Mouse (Mus musculus) inflammation-experienced regulatory T-cells, adult 6 months (primary cell): ENCODE measurements around the gene Fbxo27. TPM values are rescaled to one million over a fixed set of nuclear protein-coding genes. Genes with fewer than 3 reads are reported as not detected.
A peak's percentile ranks its signal among the peaks of the same experiment; 100 is the strongest.

Experiments used
- ATAC-seq: one replicate; pipeline ENCODE4 v1.8.0; 2017
- polyA plus RNA-seq, 3 experiments: library from polyadenylated mRNA; unstranded; fragments of 100-300 nt; shearing (Covaris generic); gene quantifications; one replicate each; pipeline ENCODE4 v1.2.1; 2017

The Fbxo27 gene
- polyA plus RNA-seq, 3 experiments from 2014 or later: 0.93 to 4.4 (median 1.3) TPM

DNA sequence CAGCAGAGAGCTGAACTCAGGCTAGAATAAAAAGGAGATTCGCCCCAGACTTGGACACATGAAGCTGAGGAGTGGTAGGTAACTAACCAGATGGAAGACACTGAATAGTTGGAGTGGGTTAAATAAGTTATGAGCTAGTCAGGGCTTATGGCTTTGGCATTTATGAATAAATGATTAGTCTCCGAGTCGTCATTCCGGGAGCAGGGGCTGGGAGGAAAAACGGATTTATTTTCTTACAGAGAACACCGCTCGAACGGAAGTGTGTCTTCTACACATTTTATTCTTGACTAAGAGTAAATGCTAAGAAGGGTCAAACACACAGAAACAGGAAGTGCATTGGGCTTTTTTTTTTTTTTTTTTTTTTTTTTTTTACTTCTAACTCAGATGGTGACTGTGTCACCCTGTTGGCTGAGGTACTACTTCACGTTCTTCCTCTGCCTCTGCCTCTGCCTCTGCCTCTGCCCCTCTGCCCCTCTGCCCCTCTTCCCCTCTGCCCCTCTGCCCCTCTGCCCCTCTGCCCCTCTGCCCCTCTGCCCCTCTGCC, 10.0 kb downstream of the Fbxo27 start:
- ATAC-seq: peak; percentile 84

DNA sequence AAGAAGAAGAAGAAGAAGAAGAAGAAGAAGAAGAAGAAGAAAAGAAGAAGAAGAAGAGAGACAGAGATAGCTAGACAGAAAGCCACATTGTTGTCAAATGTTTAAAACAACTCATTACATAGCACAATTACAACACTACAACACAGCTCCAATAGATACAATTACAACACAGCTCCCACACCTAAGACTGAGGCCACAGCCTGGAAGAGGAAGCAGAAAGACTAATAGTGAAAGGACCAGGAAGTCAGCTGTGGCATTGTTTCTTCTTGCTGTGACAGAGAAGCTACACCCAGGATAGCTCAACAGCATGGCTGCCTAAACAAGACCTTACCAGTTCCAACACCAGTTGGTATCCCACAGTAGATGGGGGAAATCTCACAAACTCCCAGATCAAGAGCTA, 16.8 kb downstream of the Fbxo27 start:
- no peak for ATAC-seq

GRCm38 (mm10) chr7:28710962-28711361, 18.3 kb downstream of the Fbxo27 start:
- ATAC-seq: no peak

DNA sequence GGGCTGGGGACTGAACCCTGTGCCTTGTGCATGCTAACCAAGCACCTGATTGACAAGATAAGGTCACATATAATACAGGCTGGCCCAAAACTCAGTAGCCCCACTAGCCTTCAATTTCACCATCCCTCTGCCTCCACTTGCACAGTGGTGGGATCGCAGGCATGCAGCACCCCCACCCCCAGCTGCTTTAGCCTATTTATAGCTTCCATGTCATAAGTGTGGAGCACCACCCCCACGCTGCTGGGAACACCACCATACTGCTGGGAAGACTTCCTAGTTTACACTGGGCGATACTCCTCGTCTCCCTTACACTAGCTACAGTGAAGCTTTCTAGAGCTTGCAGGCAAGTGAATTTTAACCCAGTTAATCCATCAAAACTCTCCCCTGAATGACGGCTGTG, 22.0 kb downstream of the Fbxo27 start:
- no peak for ATAC-seq

DNA sequence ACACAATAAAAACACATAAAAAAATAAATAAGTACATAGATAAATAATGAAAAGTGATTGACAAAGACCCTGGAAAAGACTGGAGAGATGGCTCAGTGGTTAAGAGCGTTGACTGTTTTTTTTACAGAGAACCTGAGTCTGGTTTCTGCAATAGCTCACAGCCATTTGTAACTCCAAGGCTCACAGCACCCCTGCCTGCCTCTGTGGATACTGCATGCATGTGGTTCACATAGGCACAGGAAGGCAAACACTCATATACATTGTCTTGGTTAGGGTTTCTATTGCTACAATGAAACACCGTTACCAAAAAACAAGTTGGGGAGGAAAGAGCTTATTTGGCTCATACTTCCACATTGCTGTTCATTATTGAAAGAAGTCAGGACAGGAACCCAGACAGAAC, 22.9 kb downstream of the Fbxo27 start:
- no peak for ATAC-seq

GRCm38 (mm10) chr7:28716590-28717281, 24.1 kb downstream of the Fbxo27 start, which contains the start of gene Fbxo17:
Fbxo17 (plus strand) TSS chr7:28716804.
- ATAC-seq: peak; percentile 80

GRCm38 (mm10) chr7:28717726-28718125, 25.1 kb downstream of the Fbxo27 start:
- ATAC-seq: no peak

GRCm38 (mm10) chr7:28719159-28719558, 26.5 kb downstream of the Fbxo27 start:
- no peak for ATAC-seq

DNA sequence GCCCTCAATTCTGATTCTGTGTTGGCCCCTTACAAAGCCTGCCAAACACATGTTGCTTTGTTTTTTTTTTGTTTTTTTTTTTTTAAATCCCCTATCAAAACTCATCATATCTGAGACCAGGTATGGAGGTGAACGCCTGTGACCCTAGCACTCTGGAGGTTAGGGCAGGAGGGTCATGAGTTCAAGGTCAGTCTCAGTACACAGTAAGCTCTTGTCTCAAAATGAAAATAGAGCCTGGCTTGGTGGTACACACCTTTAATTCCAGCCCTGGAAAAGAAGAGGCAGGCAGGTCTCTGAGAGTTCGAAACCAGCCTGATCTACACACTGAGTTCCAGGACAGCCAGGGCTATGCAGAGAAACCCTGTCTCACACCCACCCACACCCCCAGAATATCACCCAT, 27.0 kb downstream of the Fbxo27 start:
- ATAC-seq: no peak

- no peak for ATAC-seq
Observed at GRCm38 (mm10) chr7:28720753-28721537, 28.3 kb downstream of the Fbxo27 start.

DNA sequence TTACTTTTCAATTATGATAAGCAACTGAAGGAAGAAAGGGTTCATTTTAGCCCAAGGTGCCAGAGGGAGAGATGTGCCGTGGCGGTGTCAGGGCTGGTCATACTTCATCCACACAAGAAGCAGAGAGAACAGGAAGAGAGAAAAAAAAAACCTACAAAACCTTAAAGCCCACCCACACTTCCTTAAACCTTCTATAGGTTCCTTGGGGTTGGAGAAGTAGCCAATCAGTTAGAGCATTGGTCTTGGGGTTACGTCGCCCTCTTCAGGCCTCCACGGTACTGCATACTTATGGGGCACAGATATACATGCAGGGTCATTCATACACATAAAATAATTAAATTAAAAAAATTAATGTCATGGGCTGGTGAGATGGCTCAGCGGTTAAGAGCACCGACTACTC, 29.4 kb downstream of the Fbxo27 start:
- ATAC-seq: no peak

GRCm38 (mm10) chr7:28724613-28725012, 32.0 kb downstream of the Fbxo27 start:
- ATAC-seq: no peak

DNA sequence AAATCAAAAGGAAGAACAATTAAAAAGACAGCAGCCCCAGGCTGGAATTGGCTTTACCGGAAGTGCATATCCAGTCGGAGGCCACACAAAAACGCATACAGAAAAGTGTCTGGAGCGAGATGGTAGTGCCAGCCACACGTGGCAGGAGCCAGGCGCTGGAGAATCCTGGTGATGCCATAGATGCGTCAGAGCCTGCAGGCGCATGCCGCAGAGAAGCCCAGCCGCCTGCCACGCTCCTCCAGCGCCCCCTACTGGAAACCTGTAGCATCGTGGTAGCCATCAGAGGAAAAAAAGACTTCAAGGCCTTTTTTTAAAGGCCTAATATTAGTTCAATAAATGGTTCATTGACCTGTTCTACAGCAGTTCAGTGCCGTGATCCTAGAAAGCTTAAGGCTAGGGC, 34.0 kb downstream of the Fbxo27 start:
- peak; percentile 87 for ATAC-seq

GRCm38 (mm10) chr7:28727649-28728340, 35.1 kb downstream of the Fbxo27 start:
- no peak for ATAC-seq

GRCm38 (mm10) chr7:28732341-28733142, 39.9 kb downstream of the Fbxo27 start:
- peak; percentile 63 for ATAC-seq

DNA sequence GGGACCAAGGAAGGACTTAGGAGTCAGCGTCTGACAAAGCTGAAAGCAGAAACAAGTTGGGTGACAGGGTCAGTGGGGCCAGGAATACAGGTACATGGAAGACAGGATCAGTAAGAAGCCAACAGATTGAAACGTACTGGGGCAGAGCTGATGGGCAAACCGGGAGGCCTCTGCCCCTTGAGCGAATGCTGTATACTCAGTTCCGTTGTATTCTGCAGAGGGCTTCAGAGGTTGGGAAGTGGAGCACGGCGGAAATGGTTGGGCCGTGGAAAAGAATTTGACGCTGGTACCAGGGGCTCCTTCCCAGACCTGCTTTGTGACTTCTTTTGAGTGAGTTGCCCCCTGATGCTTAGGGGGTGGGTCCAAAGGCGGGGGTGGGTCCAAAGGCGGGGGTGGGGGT, 40.6 kb downstream of the Fbxo27 start:
- no peak for ATAC-seq

GRCm38 (mm10) chr7:28735701-28736100, 43.1 kb downstream of the Fbxo27 start:
- no peak for ATAC-seq

- no peak for ATAC-seq
Observed at GRCm38 (mm10) chr7:28739829-28740228, 47.2 kb downstream of the Fbxo27 start.

- ATAC-seq: no peak
Observed at GRCm38 (mm10) chr7:28740949-28741348, 48.3 kb downstream of the Fbxo27 start.

DNA sequence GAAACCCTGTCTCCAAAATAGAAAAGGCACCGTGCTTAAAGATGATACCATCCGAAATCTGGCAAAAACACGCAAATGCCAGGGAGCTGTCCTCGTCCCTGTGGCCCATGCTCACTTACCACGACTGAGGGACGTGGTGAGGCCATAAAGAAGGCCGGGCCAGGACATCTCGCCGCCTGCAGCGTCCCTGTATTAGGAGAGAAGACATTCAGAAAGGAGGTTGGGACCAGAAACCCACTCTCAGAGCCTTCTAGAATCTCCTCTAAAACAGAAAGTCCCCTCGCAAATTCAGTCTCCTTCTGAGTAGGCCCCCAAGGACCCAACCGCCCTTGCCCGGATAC, 48.7 kb downstream of the Fbxo27 start:
- peak; percentile 19 for ATAC-seq

DNA sequence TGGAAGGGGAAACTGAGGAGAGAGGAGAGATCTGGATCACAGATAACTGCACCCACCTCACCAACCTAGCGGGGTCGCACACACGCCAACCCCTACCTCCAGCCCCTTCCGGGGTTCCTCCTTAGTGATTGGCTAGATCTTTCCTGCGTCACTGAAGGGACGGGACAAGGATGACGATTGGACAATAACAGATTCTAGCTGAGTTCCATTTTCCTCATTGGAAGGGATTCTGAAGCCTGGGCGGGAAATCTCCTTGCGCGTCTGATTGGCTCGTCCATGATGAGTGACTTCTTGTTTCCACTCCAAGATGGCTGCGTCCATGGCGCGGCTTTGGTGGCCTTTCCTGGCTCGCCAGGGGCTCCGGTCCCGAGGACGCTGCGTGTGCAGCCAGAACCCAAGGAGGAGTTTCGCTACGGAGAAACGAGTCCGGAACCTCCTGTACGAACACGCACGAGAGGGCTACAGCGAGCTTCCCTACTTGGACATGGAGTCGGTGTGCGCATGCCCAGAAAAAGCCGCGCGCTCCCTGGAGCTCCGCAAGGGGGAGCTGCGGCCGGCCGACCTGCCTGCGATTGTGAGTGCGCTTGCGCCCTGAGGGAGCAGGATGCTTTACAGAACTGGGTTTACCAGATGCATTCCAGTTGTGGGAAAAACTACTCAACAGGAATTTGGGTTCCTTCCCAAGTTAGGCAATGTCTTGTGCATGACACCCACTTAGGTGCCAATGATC, 49.2 kb downstream of the Fbxo27 start, which contains the start of the genes Mrps12 and Sars2:
TSS of gene Mrps12 (minus strand) at position 112 of the 730 bp plus-strand sequence.
TSS of gene Sars2 (plus strand) at position 284 of the 730 bp plus-strand sequence.
- ATAC-seq: peak; percentile 98
